Comparison of ENCODE assay signal across 19 mouse cellular contexts in genomic region chr5:30520214-30520732, GRCm38 (mm10). TPM values are rescaled to one million over a fixed set of nuclear protein-coding genes. Genes with fewer than 3 reads are reported as not detected.
DNase-seq lines count a peak whose midpoint lies in the region; ATAC-seq and TF ChIP-seq lines count a peak whose summit lies in the region.
"Had no signal": no experiment of that assay in that cellular context is flagged by ENCODE, and none has a peak within 500 bp of the region (broad histone marks: within the 10 kb centered on the region; RNA-seq: fewer than 3 reads in every experiment).

No protein-coding gene starts in this region.

- no peak overlapping the region for H3K9ac ChIP-seq in stomach, embryonic 14.5 days (replicated peaks; ENCODE audit: low read depth, low read length)

- no peak for ATAC-seq in stomach, embryonic 14.5 days (ENCODE audit: insufficient number of reproducible peaks, insufficient read depth, low FRiP score, low read depth)
- ATAC-seq: CD4-positive, CD25-positive, alpha-beta regulatory T cell, adult 4 months had no signal

- H3K4me2 ChIP-seq in stomach, embryonic 14.5 days (replicated peaks; ENCODE audit: low read depth, low read length): no peak overlapping the region

- no peaks in the 10 kb centered on the region for H3K9me3 ChIP-seq in stomach, embryonic 14.5 days (ENCODE audit: control insufficient read depth, low read depth, low read length)

- no peak overlapping the region for H3K4me3 ChIP-seq in layer of hippocampus, adult 2 months
- no peak overlapping the region for H3K4me3 ChIP-seq in stomach, embryonic 14.5 days (ENCODE audit: low read depth, low read length)

- DNase-seq in layer of hippocampus, adult 2 months (ENCODE audit: low spot score in 2 of 2): no peak
- no peak for DNase-seq in layer of hippocampus, adult 9-11 months
- peak; percentile 56 for DNase-seq in adrenal gland, postnatal 25 days
- DNase-seq in liver: peak; percentile 38
- DNase-seq in frontal cortex, postnatal 25 days (ENCODE audit: low spot score in 2 of 2): no peak
- no peak for DNase-seq in layer of hippocampus, adult 18-20 months (ENCODE audit: low spot score in 2 of 2)
- DNase-seq: cerebellum, adult 2 months; heart, postnatal 4 days; kidney, adult 11 months; right cerebral cortex, adult 18-20 months; thymus, postnatal 36 days had no signal

- H3K36me3 ChIP-seq in stomach, embryonic 14.5 days (ENCODE audit: control insufficient read depth, insufficient read depth, low read length): no peaks in the 10 kb centered on the region

- H3K27ac ChIP-seq in layer of hippocampus, adult 2 months: no peak overlapping the region
- peak overlapping the region; percentile 72; the same call in 1 of the 2 replicates for H3K27ac ChIP-seq in stomach, embryonic 14.5 days (ENCODE audit: low read length)

- 0 out of 2 replicates have a peak, but pooled peaks have one; percentile 10 for TF ChIP-seq CTCF in layer of hippocampus, adult 2 months (conservative IDR thresholded peaks at IDR 0.05)

- WGBS in stomach, embryonic 14.5 days: 65% methylated on average over 10 of the region's 10 CpGs

- no peaks in the 10 kb centered on the region for H3K27me3 ChIP-seq in stomach, embryonic 14.5 days (ENCODE audit: control insufficient read depth, insufficient read depth, low read length)

- peaks cover 25% of the 10 kb centered on the region for H3K4me1 ChIP-seq in stomach, embryonic 14.5 days (ENCODE audit: control insufficient read depth, insufficient read depth, low read length)

RNA-seq across cellular contexts. Expression of gene Cib4, which starts 25.4 kb away (rescaled TPM):
- total RNA-seq in layer of hippocampus, adult 2 months (2021): not detected
- total RNA-seq in adrenal gland, postnatal 25 days (2021): 2.2 TPM in 2 replicates
- not detected in 2 replicates for polyA plus RNA-seq in stomach, embryonic 14.5 days (2014; fragmentation: Nextera tagmentation; extraction: Ambion mirVana)
- total RNA-seq in layer of hippocampus, adult 18-20 months (2021): not detected
- total RNA-seq: heart, adult 8-10 months; heart, postnatal 4 days; layer of hippocampus, adult 8-10 months; left cerebral cortex, postnatal 4 days; megakaryocyte, adult 5-6 weeks; neutrophil, adult 5-6 weeks had no signal
- polyA plus RNA-seq: CD4-positive, CD25-positive, alpha-beta regulatory T cell, adult 4 months; cerebellum, adult 2 months; forebrain, embryonic 11.5 days had no signal

RNA-seq across cellular contexts. Expression of gene 1700001C02Rik, which starts 54.4 kb away (rescaled TPM):
- under 1 TPM in 1 of 2 experiments, not detected in 1; 0.90 TPM for total RNA-seq in layer of hippocampus, adult 2 months (2021)
- total RNA-seq in adrenal gland, postnatal 25 days (2021): not detected in 2 replicates
- polyA plus RNA-seq in stomach, embryonic 14.5 days (2014; fragmentation: Nextera tagmentation; extraction: Ambion mirVana): not detected in 2 replicates
- not detected for total RNA-seq in layer of hippocampus, adult 18-20 months (2021)
- total RNA-seq: heart, adult 8-10 months; heart, postnatal 4 days; left cerebral cortex, postnatal 4 days; megakaryocyte, adult 5-6 weeks; neutrophil, adult 5-6 weeks had no signal
- polyA plus RNA-seq: CD4-positive, CD25-positive, alpha-beta regulatory T cell, adult 4 months; forebrain, embryonic 11.5 days had no signal

RNA-seq across cellular contexts. Expression of gene Otof, which starts 58.5 kb away (rescaled TPM):
- 1 to 10 TPM; 4.2 to 4.4 TPM for total RNA-seq in layer of hippocampus, adult 2 months (2021)
- total RNA-seq in adrenal gland, postnatal 25 days (2021): 0.09 TPM in 1 of 2 replicates, not detected in the other
- 0.34 and 0.48 TPM in 2 replicates for polyA plus RNA-seq in stomach, embryonic 14.5 days (2014; fragmentation: Nextera tagmentation; extraction: Ambion mirVana)
- total RNA-seq in layer of hippocampus, adult 18-20 months (2021): 1 to 10 TPM; 2.9 to 4.4 TPM
- total RNA-seq: neutrophil, adult 5-6 weeks had no signal
- polyA plus RNA-seq: CD4-positive, CD25-positive, alpha-beta regulatory T cell, adult 4 months had no signal

Comparison
In these comparisons a context has a peak if more than half of its experiments do, and no peak if none do; other contexts are left out.
1. DNase-seq: peak in adrenal gland, postnatal 25 days (single experiment) and liver (single experiment); none in layer of hippocampus, adult 2 months (0 of 2), layer of hippocampus, adult 9-11 months (single experiment), frontal cortex, postnatal 25 days (0 of 2) and layer of hippocampus, adult 18-20 months (0 of 2).